Comparison of ENCODE assay signal across 14 mouse cellular contexts in the genomic region with DNA sequence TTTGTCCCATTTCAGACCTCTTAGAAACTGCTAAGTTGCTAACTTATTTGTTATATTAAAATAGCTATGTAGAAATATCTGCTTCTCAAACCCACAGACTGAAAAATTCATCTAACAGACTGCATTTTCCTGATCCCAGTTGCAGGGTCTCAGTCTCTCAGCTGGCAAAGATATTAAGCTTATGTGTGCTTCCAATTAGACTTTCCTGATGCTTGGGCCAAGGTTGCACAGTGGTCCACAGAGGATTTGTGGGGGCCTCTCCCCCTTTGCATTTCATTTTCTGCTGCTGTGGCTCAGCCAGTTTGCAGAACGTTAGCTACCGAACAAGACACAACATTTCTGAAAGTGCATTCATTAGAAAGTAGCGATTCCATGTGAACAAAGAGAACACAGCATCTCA.
DNase-seq lines count a peak whose midpoint lies in the region; ATAC-seq and TF ChIP-seq lines count a peak whose summit lies in the region.
"Had no signal": no experiment of that assay in that cellular context is flagged by ENCODE, and none has a peak within 500 bp of the region (broad histone marks: within the 10 kb centered on the region; RNA-seq: fewer than 3 reads in every experiment).

No protein-coding gene starts in this region.

- H3K27me3 ChIP-seq in heart, adult 2 months (ENCODE audit: control insufficient read depth, insufficient read depth, low read length), result no peaks in the 10 kb centered on the region
- no peaks in the 10 kb centered on the region for H3K27me3 ChIP-seq in kidney, embryonic 16.5 days (ENCODE audit: insufficient read depth, low read length)
- H3K27me3 ChIP-seq in kidney, embryonic 14.5 days (ENCODE audit: control insufficient read depth, insufficient read depth, low read length), result no peaks in the 10 kb centered on the region
- H3K27me3 ChIP-seq in embryonic facial prominence, embryonic 15.5 days, result no peaks in the 10 kb centered on the region
- H3K27me3 ChIP-seq in limb, embryonic 15.5 days, result no peaks in the 10 kb centered on the region
- H3K27me3 ChIP-seq in liver, embryonic 11.5 days (replicated peaks; ENCODE audit: control insufficient read depth, insufficient read depth, low read length), result no peaks in the 10 kb centered on the region
- H3K27me3 ChIP-seq: forebrain, embryonic 13.5 days; hindbrain, embryonic 13.5 days had no signal

- H3K4me2 ChIP-seq in kidney, embryonic 16.5 days (replicated peaks; ENCODE audit: low read depth, low read length), result no peak overlapping the region
- H3K4me2 ChIP-seq in kidney, embryonic 14.5 days (replicated peaks; ENCODE audit: low read depth, low read length), result no peak overlapping the region
- H3K4me2 ChIP-seq in embryonic facial prominence, embryonic 15.5 days (replicated peaks), result no peak overlapping the region; the same call in 1 of the 2 replicates
- H3K4me2 ChIP-seq in limb, embryonic 15.5 days, result no peak overlapping the region
- H3K4me2 ChIP-seq in liver, embryonic 11.5 days, result no peak overlapping the region
- H3K4me2 ChIP-seq: forebrain, embryonic 13.5 days; hindbrain, embryonic 13.5 days had no signal

- H3K4me1 ChIP-seq in heart, adult 2 months (ENCODE audit: control insufficient read depth, insufficient read depth, low read length), result peaks cover 1% of the 10 kb centered on the region
- H3K4me1 ChIP-seq in kidney, embryonic 16.5 days (ENCODE audit: insufficient read depth, low read length), result no peaks in the 10 kb centered on the region
- no peaks in the 10 kb centered on the region for H3K4me1 ChIP-seq in kidney, embryonic 14.5 days (ENCODE audit: control insufficient read depth, insufficient read depth, low read length)
- H3K4me1 ChIP-seq in embryonic facial prominence, embryonic 15.5 days, result peaks cover 7% of the 10 kb centered on the region
- H3K4me1 ChIP-seq in limb, embryonic 15.5 days, result peaks cover 8% of the 10 kb centered on the region; the same call in 1 of the 2 replicates
- no peaks in the 10 kb centered on the region for H3K4me1 ChIP-seq in liver, embryonic 11.5 days (replicated peaks; ENCODE audit: control insufficient read depth, insufficient read depth, low read length)
- H3K4me1 ChIP-seq: forebrain, embryonic 13.5 days; hindbrain, embryonic 13.5 days had no signal

- TF ChIP-seq POLR2A in heart, adult 2 months (IDR thresholded peaks at IDR 0.05; ENCODE audit: insufficient read depth, low read depth, low read length), result no peak

- no peak for TF ChIP-seq EP300 in heart, adult 2 months (IDR thresholded peaks at IDR 0.05; ENCODE audit: insufficient read depth, low read depth, low read length)

- H3K9me3 ChIP-seq in kidney, embryonic 16.5 days (ENCODE audit: low read length), result no peaks in the 10 kb centered on the region
- no peaks in the 10 kb centered on the region for H3K9me3 ChIP-seq in kidney, embryonic 14.5 days (ENCODE audit: control insufficient read depth, low read length)
- H3K9me3 ChIP-seq in embryonic facial prominence, embryonic 15.5 days (replicated peaks), result no peaks in the 10 kb centered on the region
- no peaks in the 10 kb centered on the region for H3K9me3 ChIP-seq in limb, embryonic 15.5 days
- H3K9me3 ChIP-seq in liver, embryonic 11.5 days (ENCODE audit: control insufficient read depth, low read length), result no peaks in the 10 kb centered on the region
- H3K9me3 ChIP-seq: forebrain, embryonic 13.5 days; hindbrain, embryonic 13.5 days had no signal

- H3K27ac ChIP-seq in heart, adult 2 months, result 0 out of 2 replicates have a peak overlapping the region, but pooled peaks have one; percentile 5
- H3K27ac ChIP-seq in kidney, embryonic 16.5 days (ENCODE audit: low read length), result 0 out of 2 replicates have a peak overlapping the region, but pooled peaks have one; percentile 27
- no peak overlapping the region for H3K27ac ChIP-seq in kidney, embryonic 14.5 days (ENCODE audit: low read depth, low read length)
- no peak overlapping the region; the same call in 1 of the 2 replicates for H3K27ac ChIP-seq in embryonic facial prominence, embryonic 15.5 days (replicated peaks)
- peak overlapping the region; percentile 59 for H3K27ac ChIP-seq in limb, embryonic 15.5 days
- H3K27ac ChIP-seq in liver, embryonic 11.5 days (ENCODE audit: low read depth, low read length), result no peak overlapping the region
- H3K27ac ChIP-seq: forebrain, embryonic 13.5 days; hindbrain, embryonic 13.5 days; hindbrain, postnatal 0 days had no signal

- H3K4me3 ChIP-seq in heart, adult 2 months, result no peak overlapping the region
- H3K4me3 ChIP-seq in kidney, embryonic 16.5 days (ENCODE audit: low read length), result no peak overlapping the region
- no peak overlapping the region for H3K4me3 ChIP-seq in kidney, embryonic 14.5 days (ENCODE audit: low read length)
- H3K4me3 ChIP-seq in embryonic facial prominence, embryonic 15.5 days (replicated peaks), result no peak overlapping the region
- no peak overlapping the region for H3K4me3 ChIP-seq in limb, embryonic 15.5 days
- H3K4me3 ChIP-seq in liver, embryonic 11.5 days (ENCODE audit: low read depth, low read length), result no peak overlapping the region
- H3K4me3 ChIP-seq: forebrain, embryonic 13.5 days; hindbrain, embryonic 13.5 days had no signal

- DNase-seq in heart, adult 2 months, result no peak
- no peak for DNase-seq in heart, postnatal 25 days (ENCODE audit: low spot score)
- DNase-seq in liver, embryonic 11.5 days (ENCODE audit: low spot score), result no peak
- DNase-seq: adrenal gland, postnatal 14 days; cerebellum, adult 2 months; forebrain, postnatal 0 days; gastrocnemius, postnatal 14 days had no signal

- WGBS in heart, adult 2 months, result 39% methylated on average over 3 of the region's 3 CpGs
- WGBS in kidney, embryonic 16.5 days, result 84% methylated on average over 3 of the region's 3 CpGs
- 86% methylated on average over 3 of the region's 3 CpGs for WGBS in kidney, embryonic 14.5 days
- 42% methylated on average over 3 of the region's 3 CpGs for WGBS in embryonic facial prominence, embryonic 15.5 days
- 23% methylated on average over 3 of the region's 3 CpGs for WGBS in limb, embryonic 15.5 days
- WGBS in liver, embryonic 11.5 days, result 81% methylated on average over 3 of the region's 3 CpGs

- ATAC-seq in kidney, embryonic 16.5 days (ENCODE audit: low FRiP score, low TSS enrichment), result no peak
- ATAC-seq in kidney, embryonic 14.5 days (ENCODE audit: low FRiP score, low TSS enrichment), result no peak
- peak; percentile 15; the same call in 1 of the 2 replicates for ATAC-seq in embryonic facial prominence, embryonic 15.5 days (ENCODE audit: insufficient number of reproducible peaks, low FRiP score, low TSS enrichment, low read depth)
- no peak for ATAC-seq in limb, embryonic 15.5 days (ENCODE audit: insufficient number of reproducible peaks, low FRiP score, low TSS enrichment, low read depth)
- ATAC-seq in liver, embryonic 11.5 days (replicated peaks; ENCODE audit: low FRiP score), result no peak
- ATAC-seq: forebrain, embryonic 13.5 days; forebrain, postnatal 0 days; hindbrain, postnatal 0 days had no signal

- H3K36me3 ChIP-seq in heart, adult 2 months (ENCODE audit: control insufficient read depth, insufficient read depth, low read length), result no peaks in the 10 kb centered on the region; the same call in 1 of the 2 replicates
- H3K36me3 ChIP-seq in kidney, embryonic 16.5 days (ENCODE audit: insufficient read depth, low read length), result no peaks in the 10 kb centered on the region
- no peaks in the 10 kb centered on the region for H3K36me3 ChIP-seq in kidney, embryonic 14.5 days (ENCODE audit: control insufficient read depth, insufficient read depth, low read length)
- H3K36me3 ChIP-seq in embryonic facial prominence, embryonic 15.5 days, result no peaks in the 10 kb centered on the region
- no peaks in the 10 kb centered on the region for H3K36me3 ChIP-seq in limb, embryonic 15.5 days
- no peaks in the 10 kb centered on the region for H3K36me3 ChIP-seq in liver, embryonic 11.5 days (ENCODE audit: control insufficient read depth, insufficient read depth, low read length)
- H3K36me3 ChIP-seq: hindbrain, embryonic 13.5 days had no signal

- intact Hi-C loops in heart, adult 2 months (cut with DNase I), result no loop called here
- intact Hi-C loops in heart, postnatal 25 days (cut with DNase I), result no loop called here

- H3K9ac ChIP-seq in heart, adult 2 months (ENCODE audit: low read depth, low read length), result no peak overlapping the region
- no peak overlapping the region for H3K9ac ChIP-seq in kidney, embryonic 16.5 days (replicated peaks; ENCODE audit: low read length)
- no peak overlapping the region for H3K9ac ChIP-seq in kidney, embryonic 14.5 days (ENCODE audit: low read depth, low read length)
- no peak overlapping the region for H3K9ac ChIP-seq in embryonic facial prominence, embryonic 15.5 days
- no peak overlapping the region for H3K9ac ChIP-seq in limb, embryonic 15.5 days
- no peak overlapping the region for H3K9ac ChIP-seq in liver, embryonic 11.5 days (ENCODE audit: low read depth, low read length)
- H3K9ac ChIP-seq: forebrain, embryonic 13.5 days; forebrain, postnatal 0 days; hindbrain, embryonic 13.5 days had no signal

- no peaks in the 10 kb centered on the region for H3K79me2 ChIP-seq in heart, adult 2 months (replicated peaks; ENCODE audit: control insufficient read depth, insufficient read depth, low read length)

- no peak for TF ChIP-seq CTCF in heart, adult 2 months (IDR thresholded peaks at IDR 0.05)

Comparison
In these comparisons a context has a peak if more than half of its experiments do, and no peak if none do; other contexts are left out.
1. H3K27ac ChIP-seq: peak in heart, adult 2 months (single experiment), kidney, embryonic 16.5 days (single experiment) and limb, embryonic 15.5 days (single experiment); none in kidney, embryonic 14.5 days (single experiment), embryonic facial prominence, embryonic 15.5 days (single experiment) and liver, embryonic 11.5 days (single experiment).